Mouse (Mus musculus) heart, postnatal 0 days (tissue): Measurements from ENCODE around the gene Abcc3. TPM values are rescaled to one million over a fixed set of nuclear protein-coding genes. Genes with fewer than 3 reads are reported as not detected.

Experiments used
- ATAC-seq: fragments of 200-750 bp; cut with Nextera tagmentation; 2 replicates; pipeline ENCODE4 v1.8.0; 2017; ENCODE audit warnings: low read depth, moderate number of reproducible peaks, moderate library complexity; ENCODE audit not compliant: insufficient read depth
- DNase-seq: peaks from one replicate; pipeline ENCODE4 v3.0.0-alpha.2; 2016; ENCODE audit warnings: low spot score
- H3K27ac ChIP-seq: fragments of 300-500 bp; sonication (generic); 2 replicates; pipeline ENCODE4 v1.5.1; 2014; ENCODE audit warnings: low read depth, mild to moderate bottlenecking
- H3K27me3 ChIP-seq: fragments of 300-500 bp; sonication (generic); 2 replicates; pipeline ENCODE4 v1.6.1; 2014; ENCODE audit warnings: low read length, mixed read lengths; ENCODE audit not compliant: control insufficient read depth, insufficient read depth
- H3K36me3 ChIP-seq: fragments of 300-500 bp; sonication (generic); replicated peaks from 2 replicates; pipeline ENCODE4 v1.6.1; 2014; ENCODE audit warnings: low read length, mixed read lengths; ENCODE audit not compliant: control insufficient read depth, insufficient read depth
- H3K4me1 ChIP-seq: fragments of 300-500 bp; sonication (generic); 2 replicates; pipeline ENCODE4 v1.6.1; 2014; ENCODE audit warnings: antibody characterized with exemption; ENCODE audit not compliant: control insufficient read depth, insufficient read depth
- H3K4me2 ChIP-seq: fragments of 300-500 bp; sonication (generic); 2 replicates; pipeline ENCODE4 v1.6.1; 2014; ENCODE audit warnings: low read depth, mild to moderate bottlenecking, low read length, moderate library complexity
- H3K4me3 ChIP-seq: fragments of 300-500 bp; sonication (generic); 2 replicates; pipeline ENCODE4 v1.5.1; 2014; ENCODE audit warnings: low read depth, low read length
- H3K9ac ChIP-seq: fragments of 300-500 bp; sonication (generic); replicated peaks from 2 replicates; pipeline ENCODE4 v1.6.1; 2014; ENCODE audit warnings: low read depth, low read length, mixed read lengths
- H3K9me3 ChIP-seq: fragments of 300-500 bp; sonication (generic); replicated peaks from 2 replicates; pipeline ENCODE4 v1.6.1; 2016; ENCODE audit warnings: low read length; ENCODE audit not compliant: control insufficient read depth
- CTCF ChIP-seq: IDR thresholded peaks from 2 replicates; pipeline ENCODE4 v1.5.1; 2016; ENCODE audit warnings: antibody characterized with exemption, control low read depth, low read depth
- EP300 ChIP-seq: IDR thresholded peaks from 2 replicates; pipeline ENCODE4 v1.6.1; 2016; ENCODE audit warnings: antibody characterized with exemption, low read depth
- whole genome bisulfite sequencing: fragments of 180-500 bp; shearing (Covaris S2); extraction: QIAGEN DNeasy Blood & Tissue Kit; methylation state at CpG from one replicate; pipeline ENCODE4 v1.1.7; 2014; 5-methylcytosine and 5-hydroxymethylcytosine counted together
- polyA plus RNA-seq: library from polyadenylated mRNA; unstranded; fragments of >200 nt; fragmentation: Nextera tagmentation; extraction: Ambion mirVana; gene quantifications from 2 replicates; pipeline ENCODE4 v1.2.1, GENCODE M21; 2015
- total RNA-seq: library from RNA; depleted of rRNA; stranded (reverse); fragments of >200 nt; gene quantifications from 2 replicates; pipeline ENCODE4 v1.2.3, GENCODE M21; 2014; ENCODE audit warnings: low replicate concordance

Gene Abcc3
- total and polyA plus RNA-seq, 2 experiments from 2014 or later: 0.72 to 14.5 TPM

DNA sequence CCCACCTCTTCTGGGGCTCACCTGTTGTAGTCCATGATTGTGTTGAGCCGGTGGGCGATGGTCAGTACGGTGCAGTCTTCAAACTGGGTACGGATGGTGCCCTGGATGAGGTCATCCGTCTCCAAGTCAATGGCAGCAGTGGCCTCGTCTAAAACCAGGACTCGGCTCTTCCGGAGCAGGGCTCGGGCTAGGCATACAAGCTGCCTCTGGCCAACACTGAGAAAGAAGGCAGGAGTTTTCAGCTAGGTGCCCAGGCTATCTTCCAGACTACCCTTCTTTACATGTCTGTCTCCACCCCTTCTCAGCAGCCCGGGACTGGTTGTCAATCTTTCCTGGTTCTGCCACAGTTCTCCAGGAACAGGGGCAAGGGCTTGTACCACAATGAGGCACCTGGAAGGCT is 46.9 kb downstream of the Abcc3 start:
- ATAC-seq: no peak
- Histone ChIP-seq H3K27me3 (no peaks in the 10 kb centered on the region), H3K27ac (no peak overlapping the region), H3K4me3 (no peak overlapping the region), H3K4me2 (no peak overlapping the region), H3K9ac (no peak overlapping the region), H3K36me3 (peaks cover 5% of the 10 kb centered on the region), H3K9me3 (no peaks in the 10 kb centered on the region), H3K4me1 (peaks cover 5% of the 10 kb centered on the region; the same call in 1 of the 2 replicates)
- no peak for DNase-seq
- 63% methylated on average over 10 of the region's 10 CpGs for WGBS
- TF ChIP-seq CTCF (no peak), EP300 (no peak)

DNA sequence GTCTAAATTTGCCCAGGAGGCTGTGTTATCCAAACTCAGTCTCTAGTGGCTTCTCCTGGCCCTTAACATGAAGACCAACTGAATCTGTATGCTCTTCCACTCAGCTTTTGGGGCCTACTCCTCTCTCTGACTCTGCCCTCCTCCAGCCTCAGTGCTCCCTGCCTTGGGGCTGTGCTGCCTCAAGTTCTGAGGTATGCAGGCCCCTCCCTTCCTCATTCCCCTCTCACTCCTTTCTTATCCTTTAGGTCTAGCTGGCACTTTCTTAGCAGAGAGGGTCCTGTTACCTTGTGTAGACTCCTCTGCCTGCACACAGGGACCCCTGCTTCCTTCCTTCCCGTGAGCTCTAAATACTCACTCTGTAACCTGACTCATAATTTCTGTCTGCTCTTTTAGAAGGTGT is 48.3 kb downstream of the Abcc3 start:
- no peaks in the 10 kb centered on the region for H3K27me3 ChIP-seq
- H3K9me3 ChIP-seq: no peaks in the 10 kb centered on the region
- peaks cover 5% of the 10 kb centered on the region; the same call in 1 of the 2 replicates for H3K4me1 ChIP-seq
- WGBS: 63% methylated on average over 1 of the region's 1 CpGs
- no peak for ATAC-seq
- no peak overlapping the region for H3K4me2 ChIP-seq
- peaks cover 16% of the 10 kb centered on the region for H3K36me3 ChIP-seq
- no peak overlapping the region for H3K4me3 ChIP-seq
- H3K27ac ChIP-seq: no peak overlapping the region
- TF ChIP-seq EP300 (no peak), CTCF (no peak)
- no peak for DNase-seq
- no peak overlapping the region for H3K9ac ChIP-seq

- 57% methylated on average over 5 of the region's 5 CpGs for WGBS
These were observed 48.8 kb downstream of the Abcc3 start for GRCm38 (mm10) chr11:94343955-94344358.

GRCm38 (mm10) chr11:94342114-94342905 is 50.5 kb downstream of the Abcc3 start:
- Histone ChIP-seq H3K36me3 (peaks cover 37% of the 10 kb centered on the region), H3K4me1 (peaks cover 5% of the 10 kb centered on the region; the same call in 1 of the 2 replicates), H3K27me3 (no peaks in the 10 kb centered on the region), H3K9ac (no peak overlapping the region), H3K9me3 (no peaks in the 10 kb centered on the region), H3K4me3 (no peak overlapping the region), H3K4me2 (no peak overlapping the region), H3K27ac (no peak overlapping the region)
- TF ChIP-seq EP300 (no peak), CTCF (no peak)
- DNase-seq (no peak), ATAC-seq (no peak)
- 43% methylated on average over 13 of the region's 13 CpGs for WGBS

More at GRCm38 (mm10) chr11:94343955-94344358, 48.8 kb downstream of the Abcc3 start:
- no peak for DNase-seq
- peaks cover 5% of the 10 kb centered on the region; the same call in 1 of the 2 replicates for H3K4me1 ChIP-seq
- H3K9me3 ChIP-seq: no peaks in the 10 kb centered on the region
- no peak for ATAC-seq
- H3K27ac ChIP-seq: no peak overlapping the region
- peaks cover 21% of the 10 kb centered on the region for H3K36me3 ChIP-seq
- TF ChIP-seq EP300 (no peak), CTCF (no peak)
- no peak overlapping the region for H3K4me3 ChIP-seq
- H3K27me3 ChIP-seq: no peaks in the 10 kb centered on the region
- H3K4me2 ChIP-seq: no peak overlapping the region
- no peak overlapping the region for H3K9ac ChIP-seq

- H3K4me2 ChIP-seq: no peak overlapping the region
These were observed 51.6 kb downstream of the Abcc3 start for GRCm38 (mm10) chr11:94340948-94341933.

More at GRCm38 (mm10) chr11:94340948-94341933, 51.6 kb downstream of the Abcc3 start:
- DNase-seq (no peak), ATAC-seq (no peak)
- Histone ChIP-seq H3K4me1 (peaks cover 5% of the 10 kb centered on the region; the same call in 1 of the 2 replicates), H3K9me3 (no peaks in the 10 kb centered on the region), H3K9ac (no peak overlapping the region), H3K4me3 (no peak overlapping the region), H3K27ac (no peak overlapping the region), H3K36me3 (peaks cover 43% of the 10 kb centered on the region), H3K27me3 (no peaks in the 10 kb centered on the region)
- WGBS: 76% methylated on average over 10 of the region's 10 CpGs
- TF ChIP-seq EP300: no peak
- no peak for TF ChIP-seq CTCF
